Mouse (Mus musculus) brain, embryonic 14.5 days (tissue): ENCODE measurements around the gene H2afy.

Source experiments
- CTCF ChIP-seq: fragments of 200-500 bp; IDR thresholded peaks from 2 replicates; pipeline ENCODE4 v1.5.1; 2012; ENCODE audit warnings: inconsistent platforms, mild to moderate bottlenecking, moderate library complexity, borderline replicate concordance; ENCODE audit not compliant: insufficient read depth, insufficient read length; ENCODE audit errors: extremely low read depth
- POLR2A ChIP-seq: fragments of 200-500 bp; IDR thresholded peaks from 2 replicates; pipeline ENCODE4 v1.6.1; 2012; ENCODE audit warnings: mild to moderate bottlenecking, inconsistent platforms, borderline replicate concordance; ENCODE audit not compliant: poor library complexity, insufficient read depth, insufficient read length, severe bottlenecking; ENCODE audit errors: extremely low read depth

DNA sequence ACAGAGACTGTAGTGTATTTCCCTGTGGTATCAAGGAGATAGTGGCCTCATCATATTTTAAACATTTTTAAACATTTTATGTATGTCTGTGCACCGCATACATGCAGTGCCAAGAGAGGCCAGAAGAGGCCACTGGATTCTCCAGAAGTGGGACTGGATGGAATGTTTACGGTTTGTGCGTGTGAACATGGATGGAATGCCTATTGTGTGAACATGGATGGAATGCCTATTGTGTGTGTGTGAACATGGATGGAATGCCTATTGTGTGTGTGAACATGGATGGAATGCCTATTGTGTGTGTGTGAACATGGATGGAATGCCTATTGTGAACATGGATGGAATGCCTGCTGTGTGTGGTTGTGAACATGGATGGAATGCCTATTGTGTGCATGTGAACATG lies 93.9 kb downstream of the H2afy start:
- TF ChIP-seq CTCF (no peak), POLR2A (no peak)
